Mouse (Mus musculus) neural tube, embryonic 13.5 days (tissue): ENCODE measurements around the gene Vmn1r179. TPM values are rescaled to one million over a fixed set of nuclear protein-coding genes. Genes with fewer than 3 reads are reported as not detected.
"Not testable (repeated sequence)": the region's sequence is repeated elsewhere in the genome, so short reads cannot be mapped to it uniquely, and the experiment has no call there.

Source experiments
- ATAC-seq: fragments of 200-750 bp; cut with Nextera tagmentation; 2 replicates; pipeline ENCODE4 v1.8.0; 2017; ENCODE audit warnings: low read depth, mild to moderate bottlenecking, moderate TSS enrichment, moderate library complexity
- H3K27ac ChIP-seq: fragments of 300-500 bp; sonication (generic); replicated peaks from 2 replicates; pipeline ENCODE4 v1.5.1; 2015; ENCODE audit warnings: moderate library complexity, mild to moderate bottlenecking, inconsistent platforms
- H3K27me3 ChIP-seq: fragments of 300-500 bp; sonication (generic); 2 replicates; pipeline ENCODE4 v1.6.1; 2015; ENCODE audit warnings: mild to moderate bottlenecking, inconsistent platforms
- H3K36me3 ChIP-seq: fragments of 300-500 bp; sonication (generic); 2 replicates; pipeline ENCODE4 v1.6.1; 2015; ENCODE audit warnings: mild to moderate bottlenecking, inconsistent platforms
- H3K4me1 ChIP-seq: fragments of 300-500 bp; sonication (generic); replicated peaks from 2 replicates; pipeline ENCODE4 v1.6.1; 2015; ENCODE audit warnings: inconsistent platforms
- H3K4me2 ChIP-seq: fragments of 300-500 bp; sonication (generic); 2 replicates; pipeline ENCODE4 v1.6.1; 2015; ENCODE audit warnings: inconsistent platforms, mild to moderate bottlenecking, moderate library complexity
- H3K4me3 ChIP-seq: fragments of 300-500 bp; sonication (generic); 2 replicates; pipeline ENCODE4 v1.5.1; 2015; ENCODE audit warnings: mild to moderate bottlenecking, inconsistent platforms
- H3K9ac ChIP-seq: fragments of 300-500 bp; sonication (generic); 2 replicates; pipeline ENCODE4 v1.6.1; 2015; ENCODE audit warnings: moderate library complexity, mild to moderate bottlenecking, inconsistent platforms
- H3K9me3 ChIP-seq: fragments of 300-500 bp; sonication (generic); 2 replicates; pipeline ENCODE4 v1.6.1; 2016; ENCODE audit warnings: inconsistent platforms
- WGBS: fragments of 180-500 bp; shearing (Covaris S2); methylation state at CpG from one replicate; pipeline ENCODE4 v1.1.7; 2015; 5-methylcytosine and 5-hydroxymethylcytosine counted together
- polyA plus RNA-seq: library from polyadenylated mRNA; unstranded; fragments of >200 nt; fragmentation: Nextera tagmentation; extraction: Ambion mirVana; gene quantifications from 2 replicates; pipeline ENCODE4 v1.2.1, GENCODE M21; 2015

Gene Vmn1r179
- polyA plus RNA-seq, result not detected in 2 replicates

DNA sequence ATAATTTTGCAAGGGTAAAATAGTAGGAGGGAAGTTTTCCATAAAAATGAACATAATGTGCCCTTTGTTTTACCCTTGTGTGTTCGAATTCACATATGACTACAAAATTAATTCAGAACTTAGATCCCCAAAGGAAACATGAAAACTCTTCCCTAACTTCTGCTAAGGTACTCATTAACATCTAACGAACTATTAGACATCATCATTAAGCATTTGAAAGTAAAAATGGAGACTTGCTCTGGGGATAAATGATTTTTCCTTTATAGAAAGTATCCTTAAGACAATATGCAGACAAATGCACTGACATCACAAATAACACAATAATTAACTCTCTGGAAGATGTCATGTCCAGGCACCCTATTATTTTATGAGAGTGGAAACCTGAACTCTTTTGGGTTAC lies at the start of gene Vmn1r179:
Vmn1r179 (plus strand) TSS at position 301 of the 400 bp plus-strand sequence.
- H3K9ac ChIP-seq, result no peak within 1 kb of the TSS
- H3K4me2 ChIP-seq, result no peak within 1 kb of the TSS
- no peak within 1 kb of the TSS for H3K27ac ChIP-seq
- ATAC-seq, result no peak
- no peaks in the 10 kb centered on the region for H3K36me3 ChIP-seq
- H3K9me3 ChIP-seq, result peaks cover 29% of the 10 kb centered on the region
- WGBS, result 50% methylated on average over 2 of the region's 2 CpGs
- H3K4me1 ChIP-seq, result no peaks in the 10 kb centered on the region
- no peaks in the 10 kb centered on the region for H3K27me3 ChIP-seq
- no peak within 1 kb of the TSS for H3K4me3 ChIP-seq

DNA sequence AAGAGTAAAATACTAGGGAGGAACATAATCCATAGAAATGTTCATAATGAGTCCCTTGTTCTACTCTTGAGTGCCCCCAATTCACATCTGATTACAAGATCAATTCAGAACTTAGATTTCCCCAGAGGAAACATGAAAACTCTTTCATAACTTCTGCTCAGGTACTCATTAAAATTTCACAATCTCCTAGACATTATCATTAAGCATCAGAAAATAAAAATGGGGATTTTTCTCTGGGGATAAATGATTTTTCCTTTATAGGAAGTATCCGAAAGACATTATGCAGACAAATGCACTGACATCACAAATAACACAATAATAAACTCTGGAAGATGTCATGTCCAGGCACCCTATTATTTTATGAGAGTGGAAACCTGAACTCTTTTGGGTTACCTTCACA lies 35.1 kb upstream of the Vmn1r179 start, which contains the start of gene Vmn1r178:
Vmn1r178 (plus strand) TSS at position 301 of the 400 bp plus-strand sequence.
- WGBS, result 88% methylated on average over 1 of the region's 1 CpGs
- H3K27ac ChIP-seq, result no peak within 1 kb of the TSS
- no peaks in the 10 kb centered on the region for H3K36me3 ChIP-seq
- H3K9ac ChIP-seq, result no peak within 1 kb of the TSS
- no peak for ATAC-seq
- H3K4me3 ChIP-seq, result no peak within 1 kb of the TSS
- no peaks in the 10 kb centered on the region for H3K4me1 ChIP-seq
- H3K9me3 ChIP-seq, result peaks cover 31% of the 10 kb centered on the region
- H3K27me3 ChIP-seq, result no peaks in the 10 kb centered on the region
- no peak within 1 kb of the TSS for H3K4me2 ChIP-seq

DNA sequence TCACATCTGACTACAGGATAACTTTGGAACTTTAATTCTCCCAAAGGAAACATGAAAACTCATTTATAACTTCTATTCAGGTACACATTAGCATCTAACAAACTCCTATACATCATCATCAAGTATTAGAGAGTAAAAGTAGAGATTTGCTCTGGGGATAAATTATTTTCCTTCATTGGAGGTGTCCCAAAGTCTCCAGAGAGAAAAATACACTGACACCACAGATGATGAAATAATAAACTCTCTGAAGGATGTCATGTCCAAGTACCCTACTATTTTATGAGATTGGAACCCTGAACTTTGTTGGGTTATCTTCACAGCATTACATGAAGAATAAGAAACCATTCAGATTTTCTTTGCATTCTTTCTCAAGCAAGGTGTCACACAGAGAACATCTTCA lies 23.6 kb downstream of the Vmn1r179 start, which contains the start of gene Vmn1r180:
Vmn1r180 (plus strand) TSS at position 301 of the 400 bp plus-strand sequence.
- ATAC-seq, result no peak
- no peaks in the 10 kb centered on the region for H3K4me1 ChIP-seq
- H3K4me3 ChIP-seq, result no peak within 1 kb of the TSS
- no peak within 1 kb of the TSS for H3K4me2 ChIP-seq
- H3K9me3 ChIP-seq, result peaks cover 21% of the 10 kb centered on the region; the same call in 1 of the 2 replicates
- no peaks in the 10 kb centered on the region for H3K27me3 ChIP-seq
- no peak within 1 kb of the TSS for H3K27ac ChIP-seq
- no peak within 1 kb of the TSS for H3K9ac ChIP-seq
- no peaks in the 10 kb centered on the region for H3K36me3 ChIP-seq

DNA sequence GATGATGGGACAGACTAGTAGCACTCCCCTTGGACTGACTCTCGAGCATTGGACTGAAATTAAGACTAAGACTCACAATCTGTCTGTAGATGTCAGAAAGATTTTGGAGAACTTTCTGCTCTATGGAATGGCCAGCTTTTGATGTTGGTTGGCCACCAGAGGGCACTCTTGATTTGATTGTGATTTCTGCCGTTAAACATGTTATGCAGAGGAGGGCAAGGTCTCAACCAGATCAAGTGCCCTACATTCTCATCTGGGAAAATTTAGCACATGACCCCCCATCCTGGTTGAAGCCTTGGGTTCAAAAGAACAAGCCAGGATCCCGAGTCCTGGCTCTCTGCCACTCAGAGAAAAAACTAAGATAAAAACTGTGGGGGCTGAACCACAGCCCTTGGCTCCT lies 41.3 kb downstream of the Vmn1r179 start:
- 61% methylated on average over 3 of the region's 3 CpGs for WGBS
- H3K27me3 ChIP-seq, result not testable (repeated sequence)

DNA sequence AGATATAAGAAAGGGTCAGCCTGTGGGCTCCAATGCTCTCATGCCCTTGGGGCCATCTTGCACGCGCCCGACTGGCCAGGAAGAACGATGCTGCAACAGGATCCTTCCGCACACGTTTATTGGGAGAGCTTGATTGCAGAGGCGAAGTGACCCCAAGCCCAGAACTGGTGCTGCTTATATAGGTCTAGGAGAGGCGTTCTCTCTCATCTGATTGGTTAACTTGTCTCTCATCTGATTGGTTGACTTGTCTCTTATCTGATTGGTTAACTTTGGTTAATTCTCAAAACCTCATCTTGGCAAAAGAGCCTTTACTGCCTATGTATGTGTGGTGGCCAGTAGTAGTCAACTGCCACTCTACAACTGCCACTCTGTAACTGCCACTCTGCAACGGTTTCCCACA lies 47.5 kb downstream of the Vmn1r179 start, which contains the start of gene Vmn1r181:
Vmn1r181 (plus strand) TSS at position 301 of the 400 bp plus-strand sequence.
- peaks cover 36% of the 10 kb centered on the region for H3K9me3 ChIP-seq
- WGBS, result 85% methylated on average over 9 of the region's 9 CpGs
- H3K9ac ChIP-seq, H3K4me1 ChIP-seq, H3K27me3 ChIP-seq, H3K27ac ChIP-seq, H3K4me2 ChIP-seq, ATAC-seq, H3K36me3 ChIP-seq, H3K4me3 ChIP-seq: not testable (repeated sequence)

More for the DNA sequence above, 41.3 kb downstream of the Vmn1r179 start:
- not testable (repeated sequence) for H3K4me1 ChIP-seq, H3K27ac ChIP-seq, H3K36me3 ChIP-seq, H3K4me3 ChIP-seq, H3K9ac ChIP-seq, H3K4me2 ChIP-seq, ATAC-seq
- H3K9me3 ChIP-seq, result peaks cover 32% of the 10 kb centered on the region; the same call in 1 of the 2 replicates

Other genes with a start within 250 kb of the Vmn1r179 start
- not detected in 2 replicates for gene Vmn1r173, start 226.3 kb upstream of the Vmn1r179 start, polyA plus RNA-seq
- not detected in 2 replicates for gene Vmn1r174, start 174.7 kb upstream of the Vmn1r179 start, polyA plus RNA-seq
- gene Vmn1r175, start 116.3 kb upstream of the Vmn1r179 start, polyA plus RNA-seq, result not detected in 2 replicates
- not detected in 2 replicates for gene Vmn1r176, start 89.6 kb upstream of the Vmn1r179 start, polyA plus RNA-seq
- gene Vmn1r177, start 60.5 kb upstream of the Vmn1r179 start, polyA plus RNA-seq, result not detected in 2 replicates
- not detected in 2 replicates for gene Vmn1r178, start 35.0 kb upstream of the Vmn1r179 start, polyA plus RNA-seq
- gene Vmn1r180, start 23.7 kb downstream of the Vmn1r179 start, polyA plus RNA-seq, result not detected in 2 replicates
- gene Vmn1r181, start 47.6 kb downstream of the Vmn1r179 start, polyA plus RNA-seq, result not detected in 2 replicates
- not detected in 2 replicates for gene V1rd19, start 74.7 kb downstream of the Vmn1r179 start, polyA plus RNA-seq
- not detected in 2 replicates for gene Vmn1r183, start 126.3 kb downstream of the Vmn1r179 start, polyA plus RNA-seq
- 29.9 and 34.7 TPM in 2 replicates for gene Zfp180, start 154.9 kb downstream of the Vmn1r179 start, polyA plus RNA-seq
- 9.6 and 10.2 TPM in 2 replicates for gene Zfp112, start 185.3 kb downstream of the Vmn1r179 start, polyA plus RNA-seq
- gene Zfp235, start 207.2 kb downstream of the Vmn1r179 start, polyA plus RNA-seq, result 18.4 and 21.4 TPM in 2 replicates
- gene Zfp114, start 248.1 kb downstream of the Vmn1r179 start, polyA plus RNA-seq, result 3.7 and 4.6 TPM in 2 replicates